Mouse (Mus musculus) yolk sac, embryonic 10.5 days (tissue): ENCODE measurements around the gene Opn1sw.

Source experiments
- DNase-seq: peaks from one replicate; pipeline ENCODE4 v3.0.0-alpha.2; 2017; ENCODE audit warnings: low spot score

Opn1sw gene

GRCm38 (mm10) chr6:29388052-29388518 lies at the start of gene Opn1sw:
TSS of gene Opn1sw (minus strand) at chr6:29388468.
- peak; percentile 63 for DNase-seq

GRCm38 (mm10) chr6:29436461-29436934 lies 48.2 kb upstream of the Opn1sw start:
- no peak for DNase-seq

- no peak for DNase-seq
Observed at GRCm38 (mm10) chr6:29435940-29436451, 47.7 kb upstream of the Opn1sw start.

- DNase-seq, result peak; percentile 60
Observed at GRCm38 (mm10) chr6:29434911-29435691, 46.8 kb upstream of the Opn1sw start.

- DNase-seq, result peak; percentile 57
Observed at GRCm38 (mm10) chr6:29433804-29434795, 45.8 kb upstream of the Opn1sw start.

- DNase-seq, result peak; percentile 42
Observed at GRCm38 (mm10) chr6:29433038-29433803, 45.0 kb upstream of the Opn1sw start, which contains the start of gene Flnc. TSS of gene Flnc (plus strand) at chr6:29433256.

GRCm38 (mm10) chr6:29432676-29433037 lies 44.4 kb upstream of the Opn1sw start:
- DNase-seq, result no peak

- no peak for DNase-seq
Observed at GRCm38 (mm10) chr6:29432156-29432555, 43.9 kb upstream of the Opn1sw start.

GRCm38 (mm10) chr6:29431473-29431872 lies 43.2 kb upstream of the Opn1sw start:
- no peak for DNase-seq

- DNase-seq, result no peak
Observed at GRCm38 (mm10) chr6:29430681-29431420, 42.6 kb upstream of the Opn1sw start.

GRCm38 (mm10) chr6:29428171-29428570 lies 39.9 kb upstream of the Opn1sw start:
- no peak for DNase-seq

- DNase-seq, result no peak
Observed at GRCm38 (mm10) chr6:29426331-29426730, 38.1 kb upstream of the Opn1sw start.

- no peak for DNase-seq
Observed at GRCm38 (mm10) chr6:29425118-29425517, 36.9 kb upstream of the Opn1sw start.

GRCm38 (mm10) chr6:29420596-29420995 lies 32.3 kb upstream of the Opn1sw start:
- DNase-seq, result no peak

GRCm38 (mm10) chr6:29415446-29415845 lies 27.2 kb upstream of the Opn1sw start:
- no peak for DNase-seq

- DNase-seq, result no peak
Observed at GRCm38 (mm10) chr6:29406412-29406811, 18.1 kb upstream of the Opn1sw start.

- DNase-seq, result no peak
Observed at GRCm38 (mm10) chr6:29402693-29403342, 14.6 kb upstream of the Opn1sw start.

- no peak for DNase-seq
Observed at GRCm38 (mm10) chr6:29399851-29400250, 11.6 kb upstream of the Opn1sw start.

GRCm38 (mm10) chr6:29397575-29397974 lies 9.3 kb upstream of the Opn1sw start:
- no peak for DNase-seq
